Mouse (Mus musculus): ENCODE results near the gene Zfp143.
"Not testable (repeated sequence)": the region's sequence is repeated elsewhere in the genome, so short reads cannot be mapped to it uniquely, and the experiment has no call there.

Zfp143 gene

GRCm38 (mm10) chr7:110061199-110061751 lies at the start of gene Zfp143:
TSS of gene Zfp143 (plus strand) at chr7:110061217.
- in situ Hi-C loops (cut with MboI, MseI) = no loop called here

- in situ Hi-C loops (cut with MboI, MseI) = no loop called here
Measured at GRCm38 (mm10) chr7:110011417-110011816, 49.6 kb upstream of the Zfp143 start.

- in situ Hi-C loops (cut with MboI, MseI) = no loop called here
Measured at GRCm38 (mm10) chr7:110014272-110014671, 46.7 kb upstream of the Zfp143 start.

- in situ Hi-C loops (cut with MboI, MseI) = no loop called here
Measured at GRCm38 (mm10) chr7:110018117-110018630, 42.8 kb upstream of the Zfp143 start, which contains the start of gene Ipo7. TSS of gene Ipo7 (plus strand) at chr7:110018274.

GRCm38 (mm10) chr7:110018631-110019482 lies 42.2 kb upstream of the Zfp143 start:
- in situ Hi-C loops (cut with MboI, MseI) = no loop called here

- in situ Hi-C loops (cut with MboI, MseI) = no loop called here
Measured at GRCm38 (mm10) chr7:110023553-110023952, 37.5 kb upstream of the Zfp143 start.

- in situ Hi-C loops (cut with MboI, MseI) = loop anchor here (25.0 kb wide), 1 partner anchor 111 kb away; no protein-coding TSS in a partner anchor
Measured at GRCm38 (mm10) chr7:110026594-110026993, 34.4 kb upstream of the Zfp143 start.

GRCm38 (mm10) chr7:110028826-110029225 lies 32.2 kb upstream of the Zfp143 start:
- in situ Hi-C loops (cut with MboI, MseI) = loop anchor here (25.0 kb wide), 1 partner anchor 108 kb away; no protein-coding TSS in a partner anchor

GRCm38 (mm10) chr7:110030342-110030741 lies 30.7 kb upstream of the Zfp143 start:
- in situ Hi-C loops (cut with MboI, MseI) = loop anchor here (25.0 kb wide), 1 partner anchor 107 kb away; no protein-coding TSS in a partner anchor

GRCm38 (mm10) chr7:110057723-110058122 lies 3.3 kb upstream of the Zfp143 start:
- in situ Hi-C loops (cut with MboI, MseI) = not testable (repeated sequence)

GRCm38 (mm10) chr7:110059092-110059785 lies 1.8 kb upstream of the Zfp143 start:
- in situ Hi-C loops (cut with MboI, MseI) = no loop called here

- in situ Hi-C loops (cut with MboI, MseI) = no loop called here
Measured at GRCm38 (mm10) chr7:110060106-110060668, 830 bp upstream of the Zfp143 start.

- in situ Hi-C loops (cut with MboI, MseI) = no loop called here
Measured at GRCm38 (mm10) chr7:110060669-110061198, 283 bp upstream of the Zfp143 start.

- in situ Hi-C loops (cut with MboI, MseI) = no loop called here
Measured at GRCm38 (mm10) chr7:110061752-110062273, 796 bp downstream of the Zfp143 start.

GRCm38 (mm10) chr7:110063731-110064130 lies 2.7 kb downstream of the Zfp143 start:
- in situ Hi-C loops (cut with MboI, MseI) = no loop called here

- in situ Hi-C loops (cut with MboI, MseI) = no loop called here
Measured at GRCm38 (mm10) chr7:110069070-110069469, 8.1 kb downstream of the Zfp143 start.

- in situ Hi-C loops (cut with MboI, MseI) = no loop called here
Measured at GRCm38 (mm10) chr7:110078168-110078567, 17.2 kb downstream of the Zfp143 start.

GRCm38 (mm10) chr7:110083386-110084165 lies 22.6 kb downstream of the Zfp143 start:
- in situ Hi-C loops (cut with MboI, MseI) = no loop called here

- in situ Hi-C loops (cut with MboI, MseI) = no loop called here
Measured at GRCm38 (mm10) chr7:110085217-110085616, 24.2 kb downstream of the Zfp143 start.

GRCm38 (mm10) chr7:110087914-110088313 lies 26.9 kb downstream of the Zfp143 start:
- in situ Hi-C loops (cut with MboI, MseI) = no loop called here

Measured in T-helper 2 cell (primary cell).